Mouse (Mus musculus) heart, postnatal 0 days (tissue): ENCODE data around the gene Bgn.

Source experiments
- CTCF ChIP-seq: IDR thresholded peaks from 2 replicates; pipeline ENCODE4 v1.5.1; 2016; ENCODE audit warnings: antibody characterized with exemption, control low read depth, low read depth
- EP300 ChIP-seq: IDR thresholded peaks from 2 replicates; pipeline ENCODE4 v1.6.1; 2016; ENCODE audit warnings: antibody characterized with exemption, low read depth

- no peak for TF ChIP-seq CTCF
- TF ChIP-seq EP300: no peak
These were observed 3.7 kb upstream of the Bgn start for GRCm38 (mm10) chrX:73479656-73480055.
